Mouse (Mus musculus): Measurements from ENCODE around the gene Usp16. TPM values are rescaled to one million over a fixed set of nuclear protein-coding genes. Genes with fewer than 3 reads are reported as not detected.

Gene Usp16
- polyA plus RNA-seq, 1 experiment from 2014 or later: 41.0 TPM

- H3K9ac ChIP-seq: no peak overlapping the region
- no peak overlapping the region for H3K4me3 ChIP-seq (replicated peaks)
- H3K36me3 ChIP-seq: no peaks in the 10 kb centered on the region
- H3K27ac ChIP-seq: no peak overlapping the region
- ATAC-seq: no peak
- WGBS: 62% methylated on average over 10 of the region's 10 CpGs
- no peaks in the 10 kb centered on the region for H3K9me3 ChIP-seq
- H3K4me2 ChIP-seq (replicated peaks): no peak overlapping the region
- no peaks in the 10 kb centered on the region for H3K27me3 ChIP-seq (replicated peaks)
- H3K4me1 ChIP-seq (replicated peaks): no peaks in the 10 kb centered on the region
Measured at GRCm38 (mm10) chr16:87528755-87529154, 74.3 kb downstream of the Usp16 start.

Other genes with a start within 250 kb of the Usp16 start
- gene N6amt1, start 100.5 kb upstream of the Usp16 start, polyA plus RNA-seq (2015; fragmentation: Nextera tagmentation; extraction: Ambion mirVana): 20.0 and 22.5 TPM in 2 replicates
- 22.9 and 26.8 TPM in 2 replicates for gene Ltn1, start 22.1 kb upstream of the Usp16 start, polyA plus RNA-seq (2015; fragmentation: Nextera tagmentation; extraction: Ambion mirVana)
- 14.2 and 15.3 TPM in 2 replicates for gene Rwdd2b, start 14.1 kb upstream of the Usp16 start, polyA plus RNA-seq (2015; fragmentation: Nextera tagmentation; extraction: Ambion mirVana)
- gene Cct8, start 41.2 kb downstream of the Usp16 start, polyA plus RNA-seq (2015; fragmentation: Nextera tagmentation; extraction: Ambion mirVana): 422 and 457 TPM in 2 replicates
- 0.53 and 0.62 TPM in 2 replicates for gene Map3k7cl, start 98.6 kb downstream of the Usp16 start, polyA plus RNA-seq (2015; fragmentation: Nextera tagmentation; extraction: Ambion mirVana)
- 17.4 and 19.7 TPM in 2 replicates for gene Bach1, start 244.2 kb downstream of the Usp16 start, polyA plus RNA-seq (2015; fragmentation: Nextera tagmentation; extraction: Ambion mirVana)

All from intestine, embryonic 15.5 days (tissue).